Mouse (Mus musculus) liver, embryonic 14.5 days (tissue): Measurements from ENCODE around the gene Spa17. TPM values are rescaled to one million over a fixed set of nuclear protein-coding genes. Genes with fewer than 3 reads are reported as not detected.
A peak's percentile ranks its signal among the peaks of the same experiment; 100 is the strongest.

Experiments used
- ATAC-seq: fragments of 200-750 bp; cut with Nextera tagmentation; 2 replicates; pipeline ENCODE4 v1.8.0; 2017; ENCODE audit warnings: moderate number of reproducible peaks, mild to moderate bottlenecking, moderate library complexity; ENCODE audit not compliant: insufficient read depth
- DNase-seq, 3 experiments: peaks; one replicate each; pipeline ENCODE4 v3.0.0-alpha.2; 2012 to 2013; ENCODE audit warnings: low read depth in 3 of 3, low spot score in 3 of 3
- H3K27ac ChIP-seq: fragments of 300-500 bp; sonication (generic); 2 replicates; pipeline ENCODE4 v1.5.1; 2014; ENCODE audit warnings: moderate library complexity, mild to moderate bottlenecking, control low read depth, inconsistent platforms
- H3K27me3 ChIP-seq: fragments of 300-500 bp; sonication (generic); 2 replicates; pipeline ENCODE4 v1.6.1; 2014; ENCODE audit warnings: mild to moderate bottlenecking, low read length, moderate library complexity; ENCODE audit not compliant: control insufficient read depth, insufficient read depth
- H3K36me3 ChIP-seq: fragments of 300-500 bp; sonication (generic); replicated peaks from 2 replicates; pipeline ENCODE4 v1.6.1; 2014; ENCODE audit warnings: low read depth; ENCODE audit not compliant: control insufficient read depth, insufficient read depth
- H3K4me1 ChIP-seq, 2 experiments: fragments of 200-500 bp in 1 of 2; fragments of 300-500 bp in 1 of 2; sonication (generic) in 1 of 2; replicated peaks; 2 replicates each; pipeline ENCODE4 v1.6.1; 2012 to 2014; ENCODE audit warnings: antibody characterized with exemption in 1 of 2, inconsistent platforms in 1 of 2, low read length in 1 of 2; ENCODE audit not compliant: control insufficient read depth in 2 of 2, insufficient read depth in 2 of 2
- H3K4me2 ChIP-seq: fragments of 300-500 bp; sonication (generic); 2 replicates; pipeline ENCODE4 v1.6.1; 2014; ENCODE audit warnings: low read depth, mild to moderate bottlenecking, control low read depth, moderate library complexity
- H3K4me3 ChIP-seq, 2 experiments: fragments of 200-500 bp in 1 of 2; fragments of 300-500 bp in 1 of 2; sonication (generic) in 1 of 2; 2 replicates each; pipeline ENCODE4 v1.5.1; 2012 to 2014; ENCODE audit warnings: low read depth in 2 of 2, low read length in 2 of 2, mild to moderate bottlenecking in 2 of 2, control low read depth in 1 of 2, inconsistent platforms in 1 of 2, moderate library complexity in 1 of 2; ENCODE audit not compliant: insufficient read depth in 1 of 2
- H3K9ac ChIP-seq: fragments of 300-500 bp; sonication (generic); replicated peaks from 2 replicates; pipeline ENCODE4 v1.6.1; 2014; ENCODE audit warnings: mild to moderate bottlenecking, control low read depth, moderate library complexity
- H3K9me3 ChIP-seq: fragments of 300-500 bp; sonication (generic); 2 replicates; pipeline ENCODE4 v1.6.1; 2016; ENCODE audit warnings: low read length, mixed read lengths; ENCODE audit not compliant: control insufficient read depth
- CTCF ChIP-seq: IDR thresholded peaks from 2 replicates; pipeline ENCODE4 v1.5.1; 2016; ENCODE audit warnings: antibody characterized with exemption, low read depth, control low read depth
- EP300 ChIP-seq: IDR thresholded peaks from 2 replicates; pipeline ENCODE4 v1.6.1; 2016; ENCODE audit warnings: antibody characterized with exemption, low read depth
- WGBS: fragments of 180-500 bp; shearing (Covaris S2); extraction: QIAGEN DNeasy Blood & Tissue Kit; methylation state at CpG from one replicate; pipeline ENCODE4 v1.1.7; 2014; ENCODE audit not compliant: insufficient replicate concordance; 5-methylcytosine and 5-hydroxymethylcytosine counted together
- polyA plus RNA-seq, 2 experiments: library from polyadenylated mRNA; depleted of rRNA in 1 of 2; stranded (reverse) in 1 of 2; unstranded in 1 of 2; fragments of >200 nt; fragmentation: Nextera tagmentation in 1 of 2; extraction: Ambion mirVana in 1 of 2; gene quantifications; 2 replicates each; pipeline versions ENCODE4 v1.2.1 to v1.2.3; 2012 to 2014

Gene Spa17
- polyA plus RNA-seq, 2 experiments, result 1.3 to 2.6 TPM

DNA sequence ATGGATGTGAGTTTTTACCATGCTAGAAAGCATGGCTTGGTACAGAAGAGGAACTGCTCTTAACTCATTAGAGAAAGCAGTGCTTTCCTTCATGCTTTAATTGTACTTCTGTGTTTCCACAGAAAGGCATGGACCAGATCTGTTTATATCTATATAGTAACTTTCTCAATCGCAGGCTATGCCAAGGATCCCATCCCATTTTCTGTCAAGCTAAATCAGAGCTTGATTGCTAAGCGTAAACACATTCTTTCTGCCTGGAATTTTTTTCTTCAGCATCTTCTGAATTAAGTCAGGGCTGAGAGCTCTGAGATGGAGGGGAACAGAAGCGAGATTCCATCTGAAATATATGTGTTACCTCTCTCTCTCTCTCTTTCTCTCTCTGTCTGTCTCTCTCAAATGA, 10.5 kb upstream of the Spa17 start:
- Histone ChIP-seq H3K27ac (no peak overlapping the region), H3K9ac (no peak overlapping the region), H3K4me3 (no peak overlapping the region), H3K36me3 (no peaks in the 10 kb centered on the region), H3K4me1 (no peaks in the 10 kb centered on the region), H3K4me2 (no peak overlapping the region), H3K27me3 (no peaks in the 10 kb centered on the region), H3K9me3 (no peaks in the 10 kb centered on the region)
- no peak for TF ChIP-seq EP300
- no peak for TF ChIP-seq CTCF
- no peak for ATAC-seq
- no peak for DNase-seq
- WGBS, result 61% methylated on average over 3 of the region's 3 CpGs

DNA sequence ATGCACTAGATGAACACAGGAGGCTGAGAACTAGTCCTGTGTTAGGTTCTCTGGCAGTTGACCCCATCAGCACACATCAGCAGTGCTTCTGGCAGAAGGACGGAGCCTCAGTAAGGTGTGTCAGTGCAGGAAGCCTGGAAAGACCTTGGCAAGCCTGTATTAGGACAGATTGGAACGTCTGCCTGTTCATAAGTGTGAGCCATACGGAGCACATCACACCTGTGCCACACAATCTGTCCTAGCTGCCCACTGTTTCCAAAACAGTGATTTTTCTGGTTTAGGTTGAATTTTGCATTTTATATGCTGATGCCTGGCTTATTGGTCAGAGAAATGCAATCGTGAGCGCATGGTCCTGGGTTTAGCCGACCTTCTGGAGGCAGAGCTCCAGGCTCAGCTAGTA, 7.8 kb upstream of the Spa17 start:
- 77% methylated on average over 6 of the region's 6 CpGs for WGBS
- ATAC-seq (no peak), DNase-seq (no peak)
- Histone ChIP-seq H3K27ac (no peak overlapping the region), H3K4me2 (no peak overlapping the region), H3K4me1 (no peaks in the 10 kb centered on the region), H3K9ac (no peak overlapping the region), H3K36me3 (no peaks in the 10 kb centered on the region), H3K27me3 (no peaks in the 10 kb centered on the region), H3K9me3 (no peaks in the 10 kb centered on the region), H3K4me3 (no peak overlapping the region)
- TF ChIP-seq CTCF (no peak), EP300 (no peak)

DNA sequence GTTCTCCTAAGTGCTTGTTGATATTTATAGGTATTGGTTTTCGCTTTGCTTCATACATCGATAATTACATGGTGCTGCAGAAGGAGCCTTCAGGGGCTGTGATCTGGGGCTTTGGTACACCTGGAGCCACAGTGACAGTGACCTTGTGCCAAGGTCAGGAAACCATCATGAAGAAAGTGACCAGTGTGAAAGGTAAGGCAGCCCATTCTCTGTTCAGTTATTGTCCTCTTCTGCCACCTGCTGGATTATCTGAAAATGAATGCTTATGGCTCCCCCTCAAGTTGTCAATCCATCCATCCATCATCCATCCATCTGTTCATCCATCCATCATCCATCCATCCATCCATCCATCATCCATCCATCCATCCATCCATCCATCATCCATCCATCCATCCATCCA, 3.2 kb upstream of the Spa17 start:
- no peaks in the 10 kb centered on the region for H3K36me3 ChIP-seq
- no peaks in the 10 kb centered on the region for H3K27me3 ChIP-seq
- ATAC-seq, result no peak
- 55% methylated on average over 2 of the region's 2 CpGs for WGBS
- H3K9me3 ChIP-seq, result no peaks in the 10 kb centered on the region
- peak in 1 of 3 experiments; percentile 33 for DNase-seq
- H3K27ac ChIP-seq, result no peak overlapping the region
- H3K4me1 ChIP-seq, result peaks cover 7 to 14% of the 10 kb centered on the region in 2 experiments
- no peak overlapping the region for H3K4me3 ChIP-seq
- no peak overlapping the region for H3K4me2 ChIP-seq
- H3K9ac ChIP-seq, result no peak overlapping the region
- no peak for TF ChIP-seq EP300
- TF ChIP-seq CTCF, result peak; percentile 81

DNA sequence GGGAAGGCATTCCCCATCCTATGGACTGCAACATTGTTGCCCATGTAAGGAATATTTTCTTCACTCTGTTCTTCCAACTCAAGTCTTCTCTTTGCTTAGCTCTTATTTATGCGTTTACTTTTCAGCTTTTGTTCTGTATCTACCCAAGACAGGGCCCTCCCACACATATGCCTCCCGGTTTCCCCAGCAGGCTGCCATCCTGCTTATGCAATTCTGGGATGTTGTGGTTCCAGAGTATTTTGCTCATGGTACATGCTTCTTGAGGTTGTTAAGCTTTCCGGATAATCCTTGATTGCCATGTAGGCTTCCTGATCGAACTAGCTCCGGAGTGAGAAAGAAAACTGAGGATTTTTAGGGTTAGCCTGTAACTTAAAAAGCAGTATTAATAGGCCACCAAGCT, 1.7 kb upstream of the Spa17 start:
- TF ChIP-seq CTCF, result no peak
- TF ChIP-seq EP300, result no peak
- Histone ChIP-seq H3K9ac (no peak overlapping the region), H3K36me3 (no peaks in the 10 kb centered on the region), H3K4me1 (peaks cover 7 to 14% of the 10 kb centered on the region in 2 experiments), H3K4me2 (no peak overlapping the region), H3K27me3 (no peaks in the 10 kb centered on the region), H3K9me3 (no peaks in the 10 kb centered on the region), H3K27ac (no peak overlapping the region), H3K4me3 (no peak overlapping the region)
- ATAC-seq (no peak), DNase-seq (no peak)
- 72% methylated on average over 5 of the region's 5 CpGs for WGBS

DNA sequence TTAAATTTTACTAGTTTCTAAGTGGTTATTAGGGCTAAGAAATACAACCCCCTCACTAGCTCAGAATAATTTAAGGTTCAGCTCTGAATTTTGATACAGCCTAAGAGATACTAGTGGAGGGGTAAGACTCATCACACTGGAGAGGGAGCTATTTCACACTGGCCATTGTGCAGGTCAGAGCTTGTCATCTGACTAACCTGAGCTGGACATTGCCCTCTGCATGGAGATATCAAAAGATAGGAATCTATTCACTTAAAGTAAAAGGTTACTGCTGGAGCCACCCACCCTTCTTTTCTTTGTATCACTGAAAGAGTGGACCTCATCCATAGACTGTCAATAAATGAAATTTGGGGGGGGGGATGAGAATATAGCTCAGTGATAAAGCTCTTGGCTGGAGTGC, 794 bp upstream of the Spa17 start:
- DNase-seq (no peak), ATAC-seq (no peak)
- TF ChIP-seq CTCF (no peak), EP300 (no peak)
- no peaks in the 10 kb centered on the region for H3K9me3 ChIP-seq
- H3K4me2 ChIP-seq, result peak overlapping the region; percentile 73
- no peaks in the 10 kb centered on the region for H3K27me3 ChIP-seq
- H3K4me1 ChIP-seq, result peaks cover 7 to 14% of the 10 kb centered on the region in 2 experiments
- peak overlapping the region; percentile 65 for H3K9ac ChIP-seq
- H3K36me3 ChIP-seq, result no peaks in the 10 kb centered on the region
- peak overlapping the region in 1 of 2 experiments; percentile 76; a peak in 3 of 4 replicates for H3K4me3 ChIP-seq
- H3K27ac ChIP-seq, result peak overlapping the region; percentile 54; the same call in 1 of the 2 replicates

DNA sequence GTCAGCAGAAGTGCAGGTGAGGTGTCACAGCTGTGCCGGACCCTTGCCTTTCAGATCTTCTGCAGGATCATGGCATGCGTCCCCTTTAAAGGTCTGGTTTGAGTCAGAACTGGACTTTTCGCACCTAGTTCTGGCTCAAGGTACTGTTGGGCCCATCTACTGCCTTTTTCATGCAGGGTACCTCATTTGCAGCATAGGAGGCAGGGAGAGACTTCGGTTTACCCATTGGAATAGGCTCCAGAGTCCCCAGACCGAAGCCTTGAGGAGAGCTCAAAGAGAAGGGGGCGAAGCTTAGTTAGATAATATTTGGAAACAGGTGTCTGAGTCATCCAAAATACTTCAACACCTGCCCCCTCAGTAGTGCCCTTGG, 374 bp upstream of the Spa17 start:
- Histone ChIP-seq H3K4me1 (peaks cover 7 to 14% of the 10 kb centered on the region in 2 experiments), H3K9ac (peak overlapping the region; percentile 65), H3K27ac (peak overlapping the region; percentile 54), H3K27me3 (no peaks in the 10 kb centered on the region), H3K36me3 (no peaks in the 10 kb centered on the region), H3K4me3 (peak overlapping the region; percentile 76 to 90), H3K9me3 (no peaks in the 10 kb centered on the region), H3K4me2 (peak overlapping the region; percentile 73)
- 22% methylated on average over 6 of the region's 6 CpGs for WGBS
- ATAC-seq (no peak; the same call in 1 of the 2 replicates), DNase-seq (no peak)
- no peak for TF ChIP-seq CTCF
- no peak for TF ChIP-seq EP300
